Mouse (Mus musculus) limb, embryonic 14.5 days (tissue): ENCODE measurements around the gene Gnptab. TPM values are rescaled to one million over a fixed set of nuclear protein-coding genes. Genes with fewer than 3 reads are reported as not detected.

Experiments
- ATAC-seq: fragments of 200-750 bp; cut with Nextera tagmentation; 2 replicates; pipeline ENCODE4 v1.8.0; 2017; ENCODE audit warnings: low read depth, moderate number of reproducible peaks, moderate TSS enrichment; ENCODE audit not compliant: low FRiP score
- DNase-seq: peaks from one replicate; pipeline ENCODE4 v3.0.0-alpha.2; 2015; ENCODE audit warnings: low spot score
- H3K27ac ChIP-seq: fragments of 300-500 bp; sonication (generic); replicated peaks from 2 replicates; pipeline ENCODE4 v1.5.1; 2014; ENCODE audit warnings: low read depth, mild to moderate bottlenecking, low read length, moderate library complexity, mixed read lengths
- H3K27me3 ChIP-seq: fragments of 300-500 bp; sonication (generic); 2 replicates; pipeline ENCODE4 v1.6.1; 2014; ENCODE audit warnings: low read length, mixed read lengths; ENCODE audit not compliant: control insufficient read depth, insufficient read depth
- H3K36me3 ChIP-seq: fragments of 300-500 bp; sonication (generic); 2 replicates; pipeline ENCODE4 v1.6.1; 2014; ENCODE audit warnings: mild to moderate bottlenecking, low read length, moderate library complexity, mixed read lengths; ENCODE audit not compliant: control insufficient read depth, insufficient read depth
- H3K4me1 ChIP-seq: fragments of 300-500 bp; sonication (generic); 2 replicates; pipeline ENCODE4 v1.6.1; 2014; ENCODE audit warnings: antibody characterized with exemption, low read length, mixed read lengths; ENCODE audit not compliant: control insufficient read depth, insufficient read depth
- H3K4me2 ChIP-seq: fragments of 300-500 bp; sonication (generic); replicated peaks from 2 replicates; pipeline ENCODE4 v1.6.1; 2014; ENCODE audit warnings: low read depth, mild to moderate bottlenecking, low read length, moderate library complexity; ENCODE audit not compliant: severe bottlenecking
- H3K4me3 ChIP-seq: fragments of 300-500 bp; sonication (generic); replicated peaks from 2 replicates; pipeline ENCODE4 v1.5.1; 2014; ENCODE audit warnings: low read length
- H3K9ac ChIP-seq: fragments of 300-500 bp; sonication (generic); 2 replicates; pipeline ENCODE4 v1.6.1; 2014; ENCODE audit warnings: mild to moderate bottlenecking, low read depth, low read length, moderate library complexity; ENCODE audit not compliant: severe bottlenecking
- H3K9me3 ChIP-seq: fragments of 300-500 bp; sonication (generic); 2 replicates; pipeline ENCODE4 v1.6.1; 2016; ENCODE audit warnings: low read length; ENCODE audit not compliant: control insufficient read depth
- POLR2A ChIP-seq: fragments of 200-500 bp; IDR thresholded peaks from 2 replicates; pipeline ENCODE4 v1.8.0; 2012; ENCODE audit warnings: inconsistent platforms, mild to moderate bottlenecking, moderate library complexity, borderline replicate concordance; ENCODE audit not compliant: insufficient read depth, insufficient read length; ENCODE audit errors: extremely low read depth
- WGBS: fragments of 180-500 bp; shearing (Covaris S2); extraction: QIAGEN DNeasy Blood & Tissue Kit; methylation state at CpG from one replicate; pipeline ENCODE4 v1.1.7; 2014; 5-methylcytosine and 5-hydroxymethylcytosine counted together
- polyA plus RNA-seq, 2 experiments: library from polyadenylated mRNA; depleted of rRNA in 1 of 2; stranded (reverse) in 1 of 2; unstranded in 1 of 2; fragments of >200 nt; fragmentation: Nextera tagmentation in 1 of 2; extraction: Ambion mirVana in 1 of 2; gene quantifications; 2 replicates each; pipeline versions ENCODE4 v1.2.1 to v1.2.3; 2012 to 2014

Gnptab gene
- polyA plus RNA-seq, 2 experiments: 8.9 to 19.7 TPM

GRCm38 (mm10) chr10:88383479-88383878 lies 4.5 kb downstream of the Gnptab start:
- H3K9me3 ChIP-seq: no peaks in the 10 kb centered on the region
- DNase-seq: no peak
- H3K4me3 ChIP-seq: no peak overlapping the region
- no peak overlapping the region for H3K4me2 ChIP-seq
- ATAC-seq: no peak
- no peak overlapping the region for H3K9ac ChIP-seq
- H3K27ac ChIP-seq: no peak overlapping the region
- no peaks in the 10 kb centered on the region for H3K27me3 ChIP-seq
- H3K36me3 ChIP-seq: no peaks in the 10 kb centered on the region
- WGBS: 60% methylated on average over 4 of the region's 4 CpGs
- TF ChIP-seq POLR2A: no peak
- peaks cover 11% of the 10 kb centered on the region; the same call in 1 of the 2 replicates for H3K4me1 ChIP-seq

GRCm38 (mm10) chr10:88384081-88384480 lies 5.1 kb downstream of the Gnptab start:
- H3K4me1 ChIP-seq: peaks cover 11% of the 10 kb centered on the region; the same call in 1 of the 2 replicates
- H3K4me3 ChIP-seq: no peak overlapping the region
- H3K4me2 ChIP-seq: no peak overlapping the region
- H3K36me3 ChIP-seq: no peaks in the 10 kb centered on the region
- H3K27me3 ChIP-seq: no peaks in the 10 kb centered on the region
- no peak for DNase-seq
- ATAC-seq: no peak
- 46% methylated on average over 5 of the region's 5 CpGs for WGBS
- no peak for TF ChIP-seq POLR2A
- no peak overlapping the region for H3K9ac ChIP-seq
- H3K27ac ChIP-seq: no peak overlapping the region
- no peaks in the 10 kb centered on the region for H3K9me3 ChIP-seq

- DNase-seq (no peak), ATAC-seq (no peak)
- TF ChIP-seq POLR2A: no peak
- H3K27ac ChIP-seq: no peak overlapping the region
- no peak overlapping the region for H3K9ac ChIP-seq
- H3K4me2 ChIP-seq: no peak overlapping the region
- no peaks in the 10 kb centered on the region for H3K36me3 ChIP-seq
- 87% methylated on average over 11 of the region's 11 CpGs for WGBS
- no peaks in the 10 kb centered on the region for H3K9me3 ChIP-seq
- no peak overlapping the region for H3K4me3 ChIP-seq
- no peaks in the 10 kb centered on the region for H3K27me3 ChIP-seq
- H3K4me1 ChIP-seq: peaks cover 15% of the 10 kb centered on the region
Measured at GRCm38 (mm10) chr10:88385290-88385689, 6.4 kb downstream of the Gnptab start.

GRCm38 (mm10) chr10:88385758-88386157 lies 6.8 kb downstream of the Gnptab start:
- DNase-seq (no peak), ATAC-seq (no peak)
- H3K4me1 ChIP-seq: peaks cover 12% of the 10 kb centered on the region
- no peaks in the 10 kb centered on the region for H3K36me3 ChIP-seq
- no peaks in the 10 kb centered on the region for H3K27me3 ChIP-seq
- 70% methylated on average over 6 of the region's 6 CpGs for WGBS
- no peak overlapping the region for H3K4me3 ChIP-seq
- no peak overlapping the region for H3K4me2 ChIP-seq
- no peak overlapping the region for H3K27ac ChIP-seq
- H3K9me3 ChIP-seq: no peaks in the 10 kb centered on the region
- TF ChIP-seq POLR2A: no peak
- no peak overlapping the region for H3K9ac ChIP-seq

- Histone ChIP-seq H3K9ac (no peak overlapping the region), H3K27me3 (no peaks in the 10 kb centered on the region), H3K9me3 (no peaks in the 10 kb centered on the region), H3K4me1 (peaks cover 10% of the 10 kb centered on the region), H3K36me3 (no peaks in the 10 kb centered on the region), H3K4me3 (no peak overlapping the region), H3K4me2 (no peak overlapping the region), H3K27ac (no peak overlapping the region)
- ATAC-seq: no peak
- DNase-seq: no peak
- WGBS: 79% methylated on average over 6 of the region's 6 CpGs
- no peak for TF ChIP-seq POLR2A
Measured at GRCm38 (mm10) chr10:88386251-88386650, 7.3 kb downstream of the Gnptab start.

GRCm38 (mm10) chr10:88389576-88389975 lies 10.6 kb downstream of the Gnptab start:
- Histone ChIP-seq H3K4me2 (no peak overlapping the region), H3K27me3 (no peaks in the 10 kb centered on the region), H3K4me1 (peaks cover 10% of the 10 kb centered on the region), H3K9ac (0 out of 2 replicates have a peak overlapping the region, but pooled peaks have one; percentile 7), H3K9me3 (no peaks in the 10 kb centered on the region), H3K27ac (no peak overlapping the region), H3K4me3 (no peak overlapping the region), H3K36me3 (no peaks in the 10 kb centered on the region)
- 17% methylated on average over 4 of the region's 4 CpGs for WGBS
- no peak for TF ChIP-seq POLR2A
- ATAC-seq (no peak), DNase-seq (no peak)
